Mouse (Mus musculus) midbrain, postnatal 0 days (tissue): ENCODE measurements around the gene Zkscan17. TPM values are rescaled to one million over a fixed set of nuclear protein-coding genes. Genes with fewer than 3 reads are reported as not detected.

Source experiments
- ATAC-seq: fragments of 200-750 bp; cut with Nextera tagmentation; 2 replicates; pipeline ENCODE4 v1.8.0; 2017; ENCODE audit warnings: moderate number of reproducible peaks, mild to moderate bottlenecking, moderate TSS enrichment, moderate library complexity; ENCODE audit not compliant: low FRiP score
- DNase-seq: peaks from one replicate; pipeline ENCODE4 v3.0.0-alpha.2; 2015; ENCODE audit warnings: low spot score
- H3K27ac ChIP-seq: fragments of 300-500 bp; sonication (generic); 2 replicates; pipeline ENCODE4 v1.5.1; 2014; ENCODE audit warnings: low read depth, mild to moderate bottlenecking, low read length, mixed read lengths
- H3K27me3 ChIP-seq: fragments of 300-500 bp; sonication (generic); 2 replicates; pipeline ENCODE4 v1.6.1; 2014; ENCODE audit warnings: low read length, control low read depth, mixed read lengths; ENCODE audit not compliant: insufficient read depth
- H3K36me3 ChIP-seq: fragments of 300-500 bp; sonication (generic); 2 replicates; pipeline ENCODE4 v1.6.1; 2014; ENCODE audit warnings: low read length, control low read depth, mixed read lengths; ENCODE audit not compliant: insufficient read depth
- H3K4me1 ChIP-seq: fragments of 300-500 bp; sonication (generic); 2 replicates; pipeline ENCODE4 v1.6.1; 2014; ENCODE audit warnings: mild to moderate bottlenecking, control low read depth, antibody characterized with exemption, low read length, mixed read lengths; ENCODE audit not compliant: insufficient read depth
- H3K4me2 ChIP-seq: fragments of 300-500 bp; sonication (generic); 2 replicates; pipeline ENCODE4 v1.6.1; 2014; ENCODE audit warnings: low read depth, mild to moderate bottlenecking, low read length, mixed read lengths; ENCODE audit not compliant: poor library complexity, severe bottlenecking
- H3K4me3 ChIP-seq: fragments of 300-500 bp; sonication (generic); 2 replicates; pipeline ENCODE4 v1.5.1; 2014; ENCODE audit warnings: low read depth, mild to moderate bottlenecking, low read length, moderate library complexity
- H3K9ac ChIP-seq: fragments of 300-500 bp; sonication (generic); replicated peaks from 2 replicates; pipeline ENCODE4 v1.6.1; 2014; ENCODE audit warnings: mild to moderate bottlenecking, low read length, moderate library complexity, mixed read lengths; ENCODE audit not compliant: poor library complexity, severe bottlenecking
- H3K9me3 ChIP-seq: fragments of 300-500 bp; sonication (generic); 2 replicates; pipeline ENCODE4 v1.6.1; 2016; ENCODE audit warnings: low read length, control low read depth
- CTCF ChIP-seq: IDR thresholded peaks from 2 replicates; pipeline ENCODE4 v1.5.1; 2016; ENCODE audit warnings: antibody characterized with exemption, mild to moderate bottlenecking
- whole genome bisulfite sequencing: fragments of 180-500 bp; shearing (Covaris S2); extraction: QIAGEN DNeasy Blood & Tissue Kit; methylation state at CpG from one replicate; pipeline ENCODE4 v1.1.7; 2014; 5-methylcytosine and 5-hydroxymethylcytosine counted together
- polyA plus RNA-seq: library from polyadenylated mRNA; unstranded; fragments of >200 nt; fragmentation: Nextera tagmentation; extraction: Ambion mirVana; gene quantifications from 2 replicates; pipeline ENCODE4 v1.2.1, GENCODE M21; 2015
- total RNA-seq: library from RNA; depleted of rRNA; stranded (reverse); fragments of >200 nt; gene quantifications from 2 replicates; pipeline ENCODE4 v1.2.3, GENCODE M21; 2014

The Zkscan17 gene
- total and polyA plus RNA-seq, 2 experiments from 2014 or later = 14.7 to 20.2 TPM

GRCm38 (mm10) chr11:59530221-59530620, 3.7 kb upstream of the Zkscan17 start:
- no peak overlapping the region for H3K9ac ChIP-seq
- H3K4me3 ChIP-seq = no peak overlapping the region
- TF ChIP-seq CTCF = no peak
- no peaks in the 10 kb centered on the region for H3K9me3 ChIP-seq
- DNase-seq = no peak
- no peak for ATAC-seq
- no peaks in the 10 kb centered on the region for H3K4me1 ChIP-seq
- H3K36me3 ChIP-seq = no peaks in the 10 kb centered on the region
- no peak overlapping the region for H3K4me2 ChIP-seq
- 79% methylated on average over 5 of the region's 5 CpGs for WGBS
- H3K27ac ChIP-seq = no peak overlapping the region
- no peaks in the 10 kb centered on the region for H3K27me3 ChIP-seq

GRCm38 (mm10) chr11:59525237-59525636, 1.3 kb downstream of the Zkscan17 start:
- H3K27ac ChIP-seq = no peak overlapping the region
- H3K4me2 ChIP-seq = no peak overlapping the region
- ATAC-seq (no peak), DNase-seq (peak; percentile 96)
- no peaks in the 10 kb centered on the region for H3K9me3 ChIP-seq
- WGBS = 6% methylated on average over 10 of the region's 10 CpGs
- peak; percentile 95 for TF ChIP-seq CTCF
- H3K9ac ChIP-seq = no peak overlapping the region
- H3K27me3 ChIP-seq = no peaks in the 10 kb centered on the region
- no peaks in the 10 kb centered on the region for H3K36me3 ChIP-seq
- H3K4me1 ChIP-seq = no peaks in the 10 kb centered on the region
- H3K4me3 ChIP-seq = no peak overlapping the region

DNA sequence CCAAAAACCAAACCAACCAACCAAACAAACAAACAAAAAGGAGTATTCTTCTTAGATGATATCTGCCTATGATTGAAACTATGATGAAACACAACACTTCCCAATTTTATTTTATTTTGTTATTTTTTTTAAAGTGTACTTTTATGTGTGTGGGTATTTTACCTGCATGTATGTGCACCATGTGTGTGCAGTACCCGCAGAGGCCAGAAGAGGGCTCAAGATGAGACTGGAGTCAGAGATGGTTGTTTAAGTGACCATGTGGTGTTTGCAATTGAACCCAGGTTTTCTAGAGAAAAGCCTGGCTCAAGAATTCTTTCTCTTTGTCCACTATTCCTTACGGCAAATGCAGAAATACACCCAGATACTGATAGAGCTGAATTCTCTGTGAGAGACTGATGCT, 2.4 kb downstream of the Zkscan17 start:
- Histone ChIP-seq H3K36me3 (no peaks in the 10 kb centered on the region), H3K9ac (no peak overlapping the region), H3K4me1 (no peaks in the 10 kb centered on the region), H3K4me3 (no peak overlapping the region), H3K9me3 (no peaks in the 10 kb centered on the region), H3K27ac (no peak overlapping the region), H3K27me3 (no peaks in the 10 kb centered on the region), H3K4me2 (no peak overlapping the region)
- WGBS = 96% methylated on average over 2 of the region's 2 CpGs
- DNase-seq (no peak), ATAC-seq (no peak)
- TF ChIP-seq CTCF = peak; percentile 32; the same call in 1 of the 2 replicates

DNA sequence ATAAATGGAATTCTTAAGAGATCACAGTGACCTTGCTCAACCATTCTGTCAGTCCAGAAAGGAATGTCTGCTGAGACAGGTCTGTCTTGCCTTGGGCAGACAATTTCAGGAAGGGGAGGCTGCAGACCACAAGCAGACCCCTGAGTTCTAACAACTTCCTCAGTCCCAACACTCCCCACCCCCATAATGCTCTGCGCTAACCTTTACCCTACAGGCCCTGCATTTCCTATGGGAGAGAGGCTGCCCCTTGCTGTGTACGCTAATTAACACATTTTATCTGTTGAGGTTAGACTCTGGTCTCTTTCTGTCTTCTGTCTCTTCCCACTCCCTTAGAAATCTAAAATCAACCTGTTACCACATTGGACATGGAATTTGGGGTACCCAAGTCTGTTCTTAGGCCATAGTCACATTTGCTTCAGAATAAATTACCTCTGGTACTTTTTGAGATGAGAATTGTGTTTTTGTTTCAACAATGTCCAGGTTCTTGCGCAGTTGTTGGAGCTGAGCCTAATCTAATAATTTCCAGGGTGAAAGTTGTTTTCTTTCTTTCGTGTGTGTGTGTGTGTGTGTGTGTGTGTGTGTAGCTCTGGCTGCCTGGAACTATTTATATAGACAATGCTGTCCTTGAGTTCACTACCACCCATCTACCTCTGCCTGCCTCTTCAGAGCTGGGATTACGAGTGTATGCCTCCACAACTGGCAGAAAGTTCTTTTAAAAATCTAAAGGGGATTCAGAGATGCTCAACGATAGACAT, 6.6 kb downstream of the Zkscan17 start:
- no peak for TF ChIP-seq CTCF
- H3K36me3 ChIP-seq = no peaks in the 10 kb centered on the region

GRCm38 (mm10) chr11:59518226-59518625, 8.3 kb downstream of the Zkscan17 start:
- ATAC-seq = no peak
- 66% methylated on average over 10 of the region's 10 CpGs for WGBS

More for the DNA sequence above, 6.6 kb downstream of the Zkscan17 start:
- Histone ChIP-seq H3K27me3 (no peaks in the 10 kb centered on the region), H3K4me2 (no peak overlapping the region), H3K9me3 (no peaks in the 10 kb centered on the region), H3K9ac (no peak overlapping the region), H3K4me3 (no peak overlapping the region), H3K27ac (no peak overlapping the region), H3K4me1 (no peaks in the 10 kb centered on the region)
- DNase-seq = no peak
- ATAC-seq = no peak
- WGBS = 69% methylated on average over 6 of the region's 6 CpGs

DNA sequence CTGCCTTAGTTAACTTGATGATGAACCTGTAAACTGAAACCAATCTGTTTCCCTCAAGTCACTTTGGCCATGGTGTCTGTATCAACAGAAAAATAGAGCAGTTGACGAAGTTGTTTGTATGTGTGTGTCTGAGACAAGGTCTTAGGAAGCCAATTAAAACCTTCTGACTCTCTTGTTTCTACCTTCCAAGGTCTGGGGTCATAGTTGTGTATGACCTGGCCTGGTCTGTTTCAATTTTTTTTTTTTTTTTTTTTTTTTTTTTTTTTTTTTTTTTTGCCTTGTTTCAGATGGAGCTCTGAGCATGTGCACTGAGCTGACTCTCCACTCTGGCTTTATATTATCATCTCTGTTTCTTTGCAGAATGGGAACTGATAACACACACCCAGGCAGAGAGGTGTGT, 9.1 kb downstream of the Zkscan17 start:
- no peaks in the 10 kb centered on the region for H3K4me1 ChIP-seq
- H3K4me2 ChIP-seq = no peak overlapping the region
- WGBS = 97% methylated on average over 1 of the region's 1 CpGs
- H3K4me3 ChIP-seq = no peak overlapping the region
- ATAC-seq (no peak), DNase-seq (no peak)
- no peaks in the 10 kb centered on the region for H3K27me3 ChIP-seq
- no peak overlapping the region for H3K9ac ChIP-seq
- no peak for TF ChIP-seq CTCF
- no peaks in the 10 kb centered on the region for H3K36me3 ChIP-seq
- no peaks in the 10 kb centered on the region for H3K9me3 ChIP-seq
- no peak overlapping the region for H3K27ac ChIP-seq

More at GRCm38 (mm10) chr11:59518226-59518625, 8.3 kb downstream of the Zkscan17 start:
- no peak overlapping the region for H3K4me2 ChIP-seq
- TF ChIP-seq CTCF = no peak
- no peaks in the 10 kb centered on the region for H3K4me1 ChIP-seq
- H3K36me3 ChIP-seq = no peaks in the 10 kb centered on the region
- H3K4me3 ChIP-seq = no peak overlapping the region
- H3K27me3 ChIP-seq = no peaks in the 10 kb centered on the region
- no peaks in the 10 kb centered on the region for H3K9me3 ChIP-seq
- no peak overlapping the region for H3K9ac ChIP-seq
- no peak for DNase-seq
- H3K27ac ChIP-seq = no peak overlapping the region
